Mouse (Mus musculus): ENCODE data around the gene E330017A01Rik. TPM values are rescaled to one million over a fixed set of nuclear protein-coding genes. Genes with fewer than 3 reads are reported as not detected.
A peak's percentile ranks its signal among the peaks of the same experiment; 100 is the strongest.

E330017A01Rik gene
- polyA plus RNA-seq, 1 experiment from 2014 or later = not detected

DNA sequence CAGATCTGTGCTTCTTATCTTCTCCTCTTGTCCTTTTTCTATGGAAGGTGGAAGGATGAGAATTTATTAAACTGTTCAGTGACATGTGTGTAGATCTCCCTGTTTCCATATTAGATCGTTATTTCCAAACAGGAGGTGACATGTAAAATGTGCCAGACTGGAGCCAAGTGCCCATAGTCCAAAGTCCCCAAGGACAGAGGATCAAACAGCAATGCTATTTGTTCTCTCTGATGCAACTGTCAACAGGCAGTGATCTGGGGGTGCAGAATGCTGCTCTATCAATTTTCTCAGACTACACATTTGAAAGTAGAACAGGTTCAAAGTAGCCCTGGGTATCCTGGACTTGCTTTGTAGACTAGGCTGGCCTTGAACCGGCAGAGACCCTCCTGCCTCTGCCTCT lies 25.3 kb upstream of the E330017A01Rik start:
- H3K4me1 ChIP-seq (ENCODE audit: insufficient read depth, low read depth, low read length) = no peaks in the 10 kb centered on the region
- no peak overlapping the region for H3K9ac ChIP-seq (replicated peaks; ENCODE audit: low read depth)
- H3K4me2 ChIP-seq (replicated peaks; ENCODE audit: low read depth, low read length) = no peak overlapping the region
- 80% methylated on average over 2 of the region's 2 CpGs for WGBS
- no peaks in the 10 kb centered on the region for H3K27me3 ChIP-seq (replicated peaks; ENCODE audit: insufficient read depth, low read length)
- no peaks in the 10 kb centered on the region for H3K9me3 ChIP-seq (ENCODE audit: low read length)
- ATAC-seq (no peak), DNase-seq (ENCODE audit: low spot score) (no peak)
- H3K4me3 ChIP-seq (ENCODE audit: low read depth, low read length) = no peak overlapping the region
- no peaks in the 10 kb centered on the region for H3K36me3 ChIP-seq (ENCODE audit: insufficient read depth, low read length)
- H3K27ac ChIP-seq (ENCODE audit: low read length) = no peak overlapping the region
- TF ChIP-seq CTCF (IDR thresholded peaks at IDR 0.05) (no peak), EP300 (IDR thresholded peaks at IDR 0.05) (no peak)

DNA sequence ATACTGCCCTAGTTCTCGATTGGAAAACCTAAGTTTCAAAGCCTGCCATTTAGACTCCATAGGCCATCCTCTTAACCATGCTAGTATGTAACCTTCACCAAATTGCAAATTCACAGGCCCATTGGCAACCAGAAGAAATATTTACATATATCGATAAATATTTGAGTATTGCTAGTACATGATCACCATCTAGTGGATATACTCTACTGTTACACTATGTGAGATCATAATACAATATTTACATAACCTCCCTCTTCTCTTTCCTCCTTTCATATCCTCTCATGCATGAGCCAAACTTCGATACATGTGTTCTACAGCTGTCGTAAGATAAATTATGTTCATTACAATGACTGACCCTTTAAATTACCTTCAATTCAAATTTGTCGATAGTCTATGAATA lies 24.5 kb upstream of the E330017A01Rik start:
- Histone ChIP-seq H3K27ac (ENCODE audit: low read length) (no peak overlapping the region), H3K4me2 (replicated peaks; ENCODE audit: low read depth, low read length) (no peak overlapping the region), H3K9ac (replicated peaks; ENCODE audit: low read depth) (no peak overlapping the region), H3K4me1 (ENCODE audit: insufficient read depth, low read depth, low read length) (no peaks in the 10 kb centered on the region), H3K27me3 (replicated peaks; ENCODE audit: insufficient read depth, low read length) (no peaks in the 10 kb centered on the region), H3K36me3 (ENCODE audit: insufficient read depth, low read length) (no peaks in the 10 kb centered on the region), H3K9me3 (ENCODE audit: low read length) (no peaks in the 10 kb centered on the region), H3K4me3 (ENCODE audit: low read depth, low read length) (no peak overlapping the region)
- TF ChIP-seq CTCF (IDR thresholded peaks at IDR 0.05) = peak; percentile 59
- no peak for TF ChIP-seq EP300 (IDR thresholded peaks at IDR 0.05)
- DNase-seq (ENCODE audit: low spot score) = peak; percentile 72
- ATAC-seq = no peak
- WGBS = 35% methylated on average over 5 of the region's 5 CpGs

DNA sequence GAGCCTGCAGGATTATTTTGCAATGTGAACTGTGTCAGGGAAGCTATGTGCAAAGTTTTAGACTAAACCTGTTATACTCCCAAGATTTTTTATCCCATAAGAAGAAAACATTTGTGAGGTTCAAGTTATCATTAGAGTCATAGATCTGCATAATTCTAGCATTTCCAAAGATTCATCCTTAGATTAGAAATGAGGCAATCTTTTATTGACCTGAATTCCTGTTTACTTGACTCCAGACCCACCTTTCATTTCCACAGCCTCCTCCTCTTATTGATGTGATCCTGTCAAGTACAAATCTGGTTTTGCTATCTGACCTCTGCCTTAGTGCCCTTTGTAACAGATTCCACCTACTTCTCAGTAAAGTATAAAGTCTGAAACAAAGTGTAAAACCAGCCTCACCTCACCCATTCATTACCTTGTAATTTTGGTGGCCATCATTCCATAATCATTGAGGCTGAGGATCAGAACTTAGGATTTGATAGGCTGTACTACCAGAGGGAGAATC lies 23.8 kb upstream of the E330017A01Rik start:
- Histone ChIP-seq H3K4me1 (ENCODE audit: insufficient read depth, low read depth, low read length) (no peaks in the 10 kb centered on the region), H3K36me3 (ENCODE audit: insufficient read depth, low read length) (no peaks in the 10 kb centered on the region), H3K9me3 (ENCODE audit: low read length) (no peaks in the 10 kb centered on the region), H3K27ac (ENCODE audit: low read length) (no peak overlapping the region), H3K9ac (replicated peaks; ENCODE audit: low read depth) (no peak overlapping the region), H3K4me2 (replicated peaks; ENCODE audit: low read depth, low read length) (no peak overlapping the region), H3K27me3 (replicated peaks; ENCODE audit: insufficient read depth, low read length) (no peaks in the 10 kb centered on the region), H3K4me3 (ENCODE audit: low read depth, low read length) (no peak overlapping the region)
- ATAC-seq = no peak
- DNase-seq (ENCODE audit: low spot score) = no peak
- TF ChIP-seq EP300 (IDR thresholded peaks at IDR 0.05) (no peak), CTCF (IDR thresholded peaks at IDR 0.05) (no peak)

DNA sequence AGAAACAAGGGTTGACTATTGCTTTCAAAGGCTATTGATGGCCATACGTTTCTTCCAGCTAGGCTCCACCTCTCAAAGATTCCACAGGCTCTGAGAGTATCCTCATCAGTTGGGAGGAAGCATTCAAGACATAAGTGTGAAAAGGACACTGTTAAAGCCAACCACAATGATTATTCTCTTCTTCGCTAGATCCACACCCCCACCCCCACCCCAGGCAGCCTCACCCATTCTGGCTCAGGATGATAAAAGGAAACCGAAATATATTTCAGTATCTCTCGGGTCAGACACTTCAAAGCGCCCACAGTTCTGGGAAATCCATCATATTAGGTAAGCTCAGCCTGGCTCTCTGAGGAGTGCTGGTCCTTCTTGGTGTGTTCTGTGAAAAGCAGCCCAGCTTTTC lies 23.3 kb upstream of the E330017A01Rik start:
- Histone ChIP-seq H3K4me3 (ENCODE audit: low read depth, low read length) (no peak overlapping the region), H3K27me3 (replicated peaks; ENCODE audit: insufficient read depth, low read length) (no peaks in the 10 kb centered on the region), H3K27ac (ENCODE audit: low read length) (no peak overlapping the region), H3K36me3 (ENCODE audit: insufficient read depth, low read length) (no peaks in the 10 kb centered on the region), H3K9ac (replicated peaks; ENCODE audit: low read depth) (no peak overlapping the region), H3K9me3 (ENCODE audit: low read length) (no peaks in the 10 kb centered on the region), H3K4me1 (ENCODE audit: insufficient read depth, low read depth, low read length) (no peaks in the 10 kb centered on the region), H3K4me2 (replicated peaks; ENCODE audit: low read depth, low read length) (no peak overlapping the region)
- TF ChIP-seq CTCF (IDR thresholded peaks at IDR 0.05) (no peak), EP300 (IDR thresholded peaks at IDR 0.05) (no peak)
- DNase-seq (ENCODE audit: low spot score) = no peak
- 55% methylated on average over 5 of the region's 5 CpGs for WGBS
- ATAC-seq = no peak

DNA sequence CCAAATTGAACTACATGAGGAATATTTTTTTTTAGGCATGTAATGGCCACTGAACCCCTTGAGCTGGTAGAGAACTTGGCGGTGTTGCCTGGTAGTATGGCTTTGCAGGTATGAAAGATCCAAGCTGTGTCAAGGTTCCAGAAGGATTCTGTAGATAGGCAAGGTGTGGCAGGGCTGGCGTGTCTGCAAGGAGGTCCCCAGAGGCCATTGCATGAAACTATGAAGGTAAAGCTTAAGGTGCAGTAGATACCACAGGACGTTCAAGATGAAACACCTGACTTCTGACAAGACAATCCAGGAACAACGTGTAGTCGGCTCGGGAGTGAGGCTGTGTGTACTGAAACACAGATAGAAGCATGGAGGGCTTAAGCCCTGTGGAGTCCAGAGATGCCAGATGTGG lies 20.1 kb upstream of the E330017A01Rik start:
- no peak for DNase-seq (ENCODE audit: low spot score)
- TF ChIP-seq CTCF (IDR thresholded peaks at IDR 0.05) = no peak
- no peak for TF ChIP-seq EP300 (IDR thresholded peaks at IDR 0.05)
- H3K27ac ChIP-seq (ENCODE audit: low read length) = no peak overlapping the region
- H3K36me3 ChIP-seq (ENCODE audit: insufficient read depth, low read length) = no peaks in the 10 kb centered on the region
- H3K4me2 ChIP-seq (replicated peaks; ENCODE audit: low read depth, low read length) = no peak overlapping the region
- no peaks in the 10 kb centered on the region for H3K4me1 ChIP-seq (ENCODE audit: insufficient read depth, low read depth, low read length)
- H3K4me3 ChIP-seq (ENCODE audit: low read depth, low read length) = no peak overlapping the region
- H3K9me3 ChIP-seq (ENCODE audit: low read length) = no peaks in the 10 kb centered on the region
- WGBS = 87% methylated on average over 6 of the region's 6 CpGs
- no peaks in the 10 kb centered on the region for H3K27me3 ChIP-seq (replicated peaks; ENCODE audit: insufficient read depth, low read length)
- H3K9ac ChIP-seq (replicated peaks; ENCODE audit: low read depth) = no peak overlapping the region
- ATAC-seq = no peak

DNA sequence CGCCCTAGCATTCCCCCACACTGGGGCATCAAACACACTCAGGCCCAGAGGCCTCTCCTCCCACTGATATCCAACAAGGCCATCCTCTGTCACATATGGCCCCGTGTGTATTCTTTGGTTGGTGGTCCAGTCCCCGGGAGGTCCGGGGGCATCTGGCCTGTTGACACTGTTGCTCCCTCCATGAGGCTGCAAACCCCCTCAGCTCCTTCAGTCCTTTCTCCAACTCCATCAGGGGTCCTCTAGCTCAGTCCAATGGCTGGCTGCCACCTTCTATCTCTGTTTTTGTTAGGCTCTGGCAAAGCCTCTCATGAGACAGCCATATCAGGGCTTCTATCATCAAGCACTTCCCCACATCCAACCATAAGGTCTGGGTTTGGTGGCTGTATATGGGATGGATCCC lies 18.0 kb upstream of the E330017A01Rik start:
- H3K36me3 ChIP-seq (ENCODE audit: insufficient read depth, low read length) = no peaks in the 10 kb centered on the region
- 80% methylated on average over 4 of the region's 4 CpGs for WGBS
- no peaks in the 10 kb centered on the region for H3K4me1 ChIP-seq (ENCODE audit: insufficient read depth, low read depth, low read length)
- no peaks in the 10 kb centered on the region for H3K27me3 ChIP-seq (replicated peaks; ENCODE audit: insufficient read depth, low read length)
- no peak for ATAC-seq
- no peak for DNase-seq (ENCODE audit: low spot score)
- no peak overlapping the region for H3K4me2 ChIP-seq (replicated peaks; ENCODE audit: low read depth, low read length)
- H3K9ac ChIP-seq (replicated peaks; ENCODE audit: low read depth) = no peak overlapping the region
- no peak overlapping the region for H3K27ac ChIP-seq (ENCODE audit: low read length)
- no peaks in the 10 kb centered on the region for H3K9me3 ChIP-seq (ENCODE audit: low read length)
- H3K4me3 ChIP-seq (ENCODE audit: low read depth, low read length) = no peak overlapping the region
- no peak for TF ChIP-seq CTCF (IDR thresholded peaks at IDR 0.05)
- TF ChIP-seq EP300 (IDR thresholded peaks at IDR 0.05) = no peak

DNA sequence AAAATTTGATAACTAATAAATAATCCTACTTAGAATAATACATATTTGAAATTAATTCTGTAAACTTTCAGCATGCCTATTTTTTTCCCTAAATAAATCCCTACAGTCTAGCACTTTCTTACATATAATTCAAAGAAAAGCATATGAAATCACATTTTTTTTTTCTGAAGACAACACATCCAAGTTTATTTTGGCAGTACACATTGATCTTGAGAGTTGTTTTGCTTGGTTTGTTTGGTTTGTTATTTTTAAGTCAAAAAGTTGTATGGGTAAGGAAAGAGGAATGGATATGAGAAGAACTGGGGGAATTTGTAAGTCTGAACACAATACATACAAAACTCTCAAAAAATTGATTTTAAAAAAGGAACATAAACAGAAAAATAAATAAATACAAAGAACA lies 17.2 kb upstream of the E330017A01Rik start:
- no peaks in the 10 kb centered on the region for H3K27me3 ChIP-seq (replicated peaks; ENCODE audit: insufficient read depth, low read length)
- no peak for ATAC-seq
- DNase-seq (ENCODE audit: low spot score) = no peak

More for the DNA sequence above, 17.2 kb upstream of the E330017A01Rik start:
- Histone ChIP-seq H3K4me3 (ENCODE audit: low read depth, low read length) (no peak overlapping the region), H3K9me3 (ENCODE audit: low read length) (no peaks in the 10 kb centered on the region), H3K36me3 (ENCODE audit: insufficient read depth, low read length) (no peaks in the 10 kb centered on the region), H3K9ac (replicated peaks; ENCODE audit: low read depth) (no peak overlapping the region), H3K4me1 (ENCODE audit: insufficient read depth, low read depth, low read length) (no peaks in the 10 kb centered on the region), H3K27ac (ENCODE audit: low read length) (no peak overlapping the region), H3K4me2 (replicated peaks; ENCODE audit: low read depth, low read length) (no peak overlapping the region)
- TF ChIP-seq EP300 (IDR thresholded peaks at IDR 0.05) (no peak), CTCF (IDR thresholded peaks at IDR 0.05) (no peak)
